Mouse (Mus musculus): ENCODE measurements around the gene Vmn1r51. TPM values are rescaled to one million over a fixed set of nuclear protein-coding genes. Genes with fewer than 3 reads are reported as not detected.
"Not testable (repeated sequence)": the region's sequence is repeated elsewhere in the genome, so short reads cannot be mapped to it uniquely, and the experiment has no call there.

Vmn1r51 gene
- polyA plus RNA-seq (2015; fragmentation: Nextera tagmentation; extraction: Ambion mirVana), result not detected in 2 replicates

DNA sequence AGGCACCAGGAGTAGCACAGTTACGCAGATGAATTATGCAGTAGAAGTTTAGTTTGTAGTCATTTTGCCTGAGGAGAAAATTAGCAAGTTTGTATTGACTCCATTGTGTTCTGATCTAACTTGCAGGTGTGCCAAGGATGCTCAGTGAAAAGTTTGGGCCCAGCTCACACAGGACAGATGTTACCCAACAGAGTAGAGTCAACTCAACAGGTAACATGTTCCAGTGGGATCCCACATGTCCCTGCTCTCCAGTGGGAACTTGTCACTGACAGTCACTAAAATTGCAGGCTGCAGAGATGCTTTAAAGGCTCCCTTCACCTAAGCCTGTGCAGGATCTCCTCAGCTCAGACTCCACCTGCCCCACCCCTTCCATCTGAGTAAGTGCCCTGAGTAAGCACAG is at the start of gene Vmn1r51:
Vmn1r51 (plus strand) TSS at position 301 of the 400 bp plus-strand sequence.
- WGBS (ENCODE audit: insufficient replicate concordance), result 74% methylated on average over 1 of the region's 1 CpGs
- not testable (repeated sequence) for ATAC-seq

DNA sequence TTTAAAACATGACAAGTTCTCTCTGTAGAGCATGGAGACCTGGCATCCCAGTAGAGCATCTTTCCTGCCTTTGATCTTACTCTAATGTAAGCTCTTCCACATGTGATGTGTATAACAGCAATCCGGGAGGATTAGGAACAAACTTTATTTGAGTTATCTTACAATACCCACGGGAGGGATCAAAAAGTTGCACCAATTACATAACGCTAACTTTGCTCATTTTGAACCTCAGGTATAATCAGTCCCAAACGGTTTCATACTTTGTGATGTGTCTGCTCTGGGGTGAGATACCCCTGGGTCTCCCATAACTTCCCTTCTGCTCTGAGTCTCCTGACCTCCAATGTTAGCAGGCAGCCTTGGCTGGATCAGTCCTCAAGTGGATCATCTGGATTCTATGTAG is 44.0 kb upstream of the Vmn1r51 start, which contains the start of gene Vmn1r49:
Vmn1r49 (minus strand) TSS at position 101 of the 400 bp plus-strand sequence.
- DNase-seq (no peak), ATAC-seq (no peak)
- WGBS (ENCODE audit: insufficient replicate concordance), result 65% methylated on average over 4 of the region's 4 CpGs
- Histone ChIP-seq H3K4me3 (ENCODE audit: low read depth, low read length) (no peak within 1 kb of the TSS), H3K27me3 (ENCODE audit: insufficient read depth, low read length) (no peaks in the 10 kb centered on the region), H3K9ac (replicated peaks) (no peak within 1 kb of the TSS), H3K27ac (ENCODE audit: low read depth) (no peak within 1 kb of the TSS), H3K9me3 (ENCODE audit: low read length) (no peaks in the 10 kb centered on the region), H3K36me3 (replicated peaks; ENCODE audit: insufficient read depth, low read length) (no peaks in the 10 kb centered on the region), H3K4me2 (ENCODE audit: low read depth, low read length) (no peak within 1 kb of the TSS), H3K4me1 (ENCODE audit: insufficient read depth) (no peaks in the 10 kb centered on the region)
- TF ChIP-seq CTCF (IDR thresholded peaks at IDR 0.05; ENCODE audit: low read depth), result no peak
- no peak for TF ChIP-seq EP300 (IDR thresholded peaks at IDR 0.05; ENCODE audit: low read depth)

More for the DNA sequence above, at the start of gene Vmn1r51:
- H3K36me3 ChIP-seq (replicated peaks; ENCODE audit: insufficient read depth, low read length); H3K4me1 ChIP-seq (ENCODE audit: insufficient read depth); H3K9ac ChIP-seq (replicated peaks); H3K27me3 ChIP-seq (ENCODE audit: insufficient read depth, low read length); H3K9me3 ChIP-seq (ENCODE audit: low read length); DNase-seq; H3K4me3 ChIP-seq (ENCODE audit: low read depth, low read length); H3K4me2 ChIP-seq (ENCODE audit: low read depth, low read length); H3K27ac ChIP-seq (ENCODE audit: low read depth): not testable (repeated sequence)

DNA sequence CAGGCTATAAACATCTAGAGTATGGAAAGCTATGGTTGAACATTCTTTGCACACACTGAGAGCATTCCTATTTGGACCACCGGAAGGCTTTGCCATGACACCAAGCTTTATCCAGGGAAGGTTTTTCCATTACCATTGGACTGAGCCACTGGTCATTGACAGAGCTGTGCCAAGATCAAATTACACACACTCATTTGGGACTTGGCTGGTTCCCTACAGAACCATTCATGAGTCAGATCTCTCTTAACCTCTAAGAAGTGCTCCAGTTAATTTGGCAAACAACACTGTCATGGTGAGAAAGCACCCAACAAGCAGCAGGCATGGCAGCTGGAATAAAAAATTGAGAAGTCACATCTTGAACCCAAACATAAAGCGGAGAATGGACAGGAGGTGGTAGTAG is 21.8 kb upstream of the Vmn1r51 start:
- TF ChIP-seq CTCF (IDR thresholded peaks at IDR 0.05; ENCODE audit: low read depth) (no peak), EP300 (IDR thresholded peaks at IDR 0.05; ENCODE audit: low read depth) (no peak)
- no peak overlapping the region for H3K9ac ChIP-seq (replicated peaks)

DNA sequence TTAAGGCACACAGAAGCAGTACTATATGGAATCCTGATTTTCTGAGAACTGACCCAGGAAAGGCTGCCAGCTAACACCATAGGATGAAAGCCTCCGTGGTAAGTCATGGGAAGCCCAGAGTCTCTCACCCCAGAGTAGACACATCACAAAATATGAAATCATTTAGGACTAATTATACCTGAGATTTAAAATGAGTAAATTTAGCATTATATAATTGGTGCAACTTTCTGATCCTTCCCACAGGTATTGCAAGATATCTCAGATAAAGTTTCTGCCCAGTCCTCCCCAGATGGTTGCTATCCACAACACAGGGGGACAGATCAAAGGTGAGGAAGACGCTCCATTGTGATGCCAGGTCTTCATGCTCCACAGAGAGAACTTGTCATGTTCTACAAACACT is 21.3 kb upstream of the Vmn1r51 start, which contains the start of gene Vmn1r50:
Vmn1r50 (plus strand) TSS at position 301 of the 400 bp plus-strand sequence.
- DNase-seq (no peak), ATAC-seq (no peak)
- no peaks in the 10 kb centered on the region for H3K9me3 ChIP-seq (ENCODE audit: low read length)
- H3K4me1 ChIP-seq (ENCODE audit: insufficient read depth), result no peaks in the 10 kb centered on the region
- H3K27me3 ChIP-seq (ENCODE audit: insufficient read depth, low read length), result no peaks in the 10 kb centered on the region
- no peaks in the 10 kb centered on the region for H3K36me3 ChIP-seq (replicated peaks; ENCODE audit: insufficient read depth, low read length)
- H3K4me2 ChIP-seq (ENCODE audit: low read depth, low read length), result no peak within 1 kb of the TSS
- H3K9ac ChIP-seq (replicated peaks), result no peak within 1 kb of the TSS
- TF ChIP-seq EP300 (IDR thresholded peaks at IDR 0.05; ENCODE audit: low read depth) (no peak), CTCF (IDR thresholded peaks at IDR 0.05; ENCODE audit: low read depth) (no peak)
- no peak within 1 kb of the TSS for H3K4me3 ChIP-seq (ENCODE audit: low read depth, low read length)
- WGBS (ENCODE audit: insufficient replicate concordance), result 50% methylated on average over 2 of the region's 2 CpGs
- no peak within 1 kb of the TSS for H3K27ac ChIP-seq (ENCODE audit: low read depth)

More for the DNA sequence above, 21.8 kb upstream of the Vmn1r51 start:
- no peak overlapping the region for H3K27ac ChIP-seq (ENCODE audit: low read depth)
- H3K27me3 ChIP-seq (ENCODE audit: insufficient read depth, low read length), result no peaks in the 10 kb centered on the region
- 84% methylated on average over 2 of the region's 2 CpGs for WGBS (ENCODE audit: insufficient replicate concordance)
- H3K4me1 ChIP-seq (ENCODE audit: insufficient read depth), result no peaks in the 10 kb centered on the region
- H3K4me2 ChIP-seq (ENCODE audit: low read depth, low read length), result no peak overlapping the region
- H3K4me3 ChIP-seq (ENCODE audit: low read depth, low read length), result no peak overlapping the region
- ATAC-seq, result no peak
- no peaks in the 10 kb centered on the region for H3K9me3 ChIP-seq (ENCODE audit: low read length)
- no peak for DNase-seq
- H3K36me3 ChIP-seq (replicated peaks; ENCODE audit: insufficient read depth, low read length), result no peaks in the 10 kb centered on the region

DNA sequence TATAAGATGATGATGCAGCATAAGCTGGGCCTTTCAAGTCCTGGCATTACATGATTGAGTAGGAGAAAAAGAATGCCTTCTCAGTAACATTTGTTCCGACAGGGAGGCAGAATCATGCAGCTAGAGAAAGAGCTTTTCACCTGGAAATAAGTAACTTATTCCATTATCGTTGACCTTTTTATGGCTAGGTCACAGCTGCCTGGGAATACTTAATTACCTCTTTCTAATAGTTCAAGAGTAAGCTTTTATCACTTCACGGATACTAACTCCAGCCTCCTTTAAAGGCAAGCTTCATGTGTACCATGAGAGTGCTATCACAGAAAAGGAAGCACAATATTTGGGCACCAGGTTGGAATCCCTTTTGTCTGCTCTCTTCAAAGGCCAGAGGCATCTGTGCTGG is 37.7 kb downstream of the Vmn1r51 start:
- 73% methylated on average over 3 of the region's 3 CpGs for WGBS (ENCODE audit: insufficient replicate concordance)
- ATAC-seq, result no peak

DNA sequence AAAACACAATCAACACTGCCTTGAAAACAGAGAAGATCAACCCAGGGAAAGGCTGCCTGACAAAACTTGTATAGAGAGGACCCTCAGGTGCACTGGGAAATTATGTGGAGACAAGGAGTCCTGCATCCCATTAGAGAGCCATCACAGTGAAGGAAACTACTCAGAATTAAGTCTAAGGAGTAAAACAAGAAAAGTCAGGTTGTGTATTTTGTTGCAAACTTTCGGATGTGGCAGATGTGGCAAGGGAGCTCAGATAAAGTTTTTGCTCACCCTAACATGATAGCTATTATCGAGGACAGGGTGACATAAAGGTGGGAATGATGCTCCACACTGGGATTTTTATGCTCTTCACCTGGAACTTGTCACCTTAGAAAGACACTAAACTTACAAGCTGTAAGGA is 52.1 kb downstream of the Vmn1r51 start, which contains the start of gene Vmn1r52:
Vmn1r52 (plus strand) TSS at position 301 of the 400 bp plus-strand sequence.
- WGBS (ENCODE audit: insufficient replicate concordance), result 62% methylated on average over 2 of the region's 2 CpGs
- Histone ChIP-seq H3K4me3 (ENCODE audit: low read depth, low read length) (no peak within 1 kb of the TSS), H3K36me3 (replicated peaks; ENCODE audit: insufficient read depth, low read length) (no peaks in the 10 kb centered on the region), H3K9me3 (ENCODE audit: low read length) (no peaks in the 10 kb centered on the region; the same call in 1 of the 2 replicates), H3K27me3 (ENCODE audit: insufficient read depth, low read length) (no peaks in the 10 kb centered on the region), H3K9ac (replicated peaks) (no peak within 1 kb of the TSS), H3K4me2 (ENCODE audit: low read depth, low read length) (no peak within 1 kb of the TSS), H3K27ac (ENCODE audit: low read depth) (no peak within 1 kb of the TSS), H3K4me1 (ENCODE audit: insufficient read depth) (no peaks in the 10 kb centered on the region)
- DNase-seq (no peak), ATAC-seq (no peak)
- TF ChIP-seq EP300 (IDR thresholded peaks at IDR 0.05; ENCODE audit: low read depth), result no peak
- no peak for TF ChIP-seq CTCF (IDR thresholded peaks at IDR 0.05; ENCODE audit: low read depth)

More for the DNA sequence above, 37.7 kb downstream of the Vmn1r51 start:
- H3K36me3 ChIP-seq (replicated peaks; ENCODE audit: insufficient read depth, low read length), result no peaks in the 10 kb centered on the region
- H3K27me3 ChIP-seq (ENCODE audit: insufficient read depth, low read length), result no peaks in the 10 kb centered on the region
- H3K9me3 ChIP-seq (ENCODE audit: low read length), result no peaks in the 10 kb centered on the region
- no peak for DNase-seq
- no peak overlapping the region for H3K4me3 ChIP-seq (ENCODE audit: low read depth, low read length)
- no peak for TF ChIP-seq CTCF (IDR thresholded peaks at IDR 0.05; ENCODE audit: low read depth)
- no peak for TF ChIP-seq EP300 (IDR thresholded peaks at IDR 0.05; ENCODE audit: low read depth)
- no peaks in the 10 kb centered on the region for H3K4me1 ChIP-seq (ENCODE audit: insufficient read depth)
- no peak overlapping the region for H3K9ac ChIP-seq (replicated peaks)
- H3K27ac ChIP-seq (ENCODE audit: low read depth), result no peak overlapping the region
- H3K4me2 ChIP-seq (ENCODE audit: low read depth, low read length), result no peak overlapping the region

Other genes starting within 250 kb of the Vmn1r51 start
- not detected in 2 replicates for gene Vmn1r42, start 246.2 kb upstream of the Vmn1r51 start, polyA plus RNA-seq (2015; fragmentation: Nextera tagmentation; extraction: Ambion mirVana)
- gene Vmn1r43, start 246.2 kb upstream of the Vmn1r51 start, polyA plus RNA-seq (2015; fragmentation: Nextera tagmentation; extraction: Ambion mirVana), result not detected in 2 replicates
- not detected in 2 replicates for gene Vmn1r44, start 238.9 kb upstream of the Vmn1r51 start, polyA plus RNA-seq (2015; fragmentation: Nextera tagmentation; extraction: Ambion mirVana)
- gene Vmn1r45, start 182.0 kb upstream of the Vmn1r51 start, polyA plus RNA-seq (2015; fragmentation: Nextera tagmentation; extraction: Ambion mirVana), result not detected in 2 replicates
- gene Vmn1r46, start 153.3 kb upstream of the Vmn1r51 start, polyA plus RNA-seq (2015; fragmentation: Nextera tagmentation; extraction: Ambion mirVana), result not detected in 2 replicates
- gene Vmn1r47, start 106.4 kb upstream of the Vmn1r51 start, polyA plus RNA-seq (2015; fragmentation: Nextera tagmentation; extraction: Ambion mirVana), result not detected in 2 replicates
- gene Vmn1r48, start 85.8 kb upstream of the Vmn1r51 start, polyA plus RNA-seq (2015; fragmentation: Nextera tagmentation; extraction: Ambion mirVana), result not detected in 2 replicates
- not detected in 2 replicates for gene Vmn1r49, start 44.1 kb upstream of the Vmn1r51 start, polyA plus RNA-seq (2015; fragmentation: Nextera tagmentation; extraction: Ambion mirVana)
- gene Vmn1r50, start 21.2 kb upstream of the Vmn1r51 start, polyA plus RNA-seq (2015; fragmentation: Nextera tagmentation; extraction: Ambion mirVana), result not detected in 2 replicates
- gene Vmn1r52, start 52.2 kb downstream of the Vmn1r51 start, polyA plus RNA-seq (2015; fragmentation: Nextera tagmentation; extraction: Ambion mirVana), result not detected in 2 replicates
- gene V1ra8, start 80.2 kb downstream of the Vmn1r51 start, polyA plus RNA-seq (2015; fragmentation: Nextera tagmentation; extraction: Ambion mirVana), result not detected in 2 replicates
- gene Vmn1r53, start 101.8 kb downstream of the Vmn1r51 start, polyA plus RNA-seq (2015; fragmentation: Nextera tagmentation; extraction: Ambion mirVana), result not detected in 2 replicates
- gene Vmn1r54, start 123.7 kb downstream of the Vmn1r51 start, polyA plus RNA-seq (2015; fragmentation: Nextera tagmentation; extraction: Ambion mirVana), result not detected in 2 replicates
- not detected in 2 replicates for gene BC048671, start 178.6 kb downstream of the Vmn1r51 start, polyA plus RNA-seq (2015; fragmentation: Nextera tagmentation; extraction: Ambion mirVana)
- gene Chst13, start 202.6 kb downstream of the Vmn1r51 start, polyA plus RNA-seq (2015; fragmentation: Nextera tagmentation; extraction: Ambion mirVana), result 10.3 and 14.0 TPM in 2 replicates
- 48.6 and 51.0 TPM in 2 replicates for gene Uroc1, start 210.7 kb downstream of the Vmn1r51 start, polyA plus RNA-seq (2015; fragmentation: Nextera tagmentation; extraction: Ambion mirVana)
- 2.1 and 2.8 TPM in 2 replicates for gene Zxdc, start 246.9 kb downstream of the Vmn1r51 start, polyA plus RNA-seq (2015; fragmentation: Nextera tagmentation; extraction: Ambion mirVana)

All from liver, postnatal 0 days (tissue).